Mouse (Mus musculus) cerebral cortex, adult 2 months (tissue): ENCODE data around the gene Pkhd1.

ENCODE experiments used
- WGBS: fragments of 180-500 bp; shearing (Covaris S2); methylation state at CpG from one replicate; pipeline ENCODE4 v1.1.7; 2018; 5-methylcytosine and 5-hydroxymethylcytosine counted together

Gene Pkhd1

DNA sequence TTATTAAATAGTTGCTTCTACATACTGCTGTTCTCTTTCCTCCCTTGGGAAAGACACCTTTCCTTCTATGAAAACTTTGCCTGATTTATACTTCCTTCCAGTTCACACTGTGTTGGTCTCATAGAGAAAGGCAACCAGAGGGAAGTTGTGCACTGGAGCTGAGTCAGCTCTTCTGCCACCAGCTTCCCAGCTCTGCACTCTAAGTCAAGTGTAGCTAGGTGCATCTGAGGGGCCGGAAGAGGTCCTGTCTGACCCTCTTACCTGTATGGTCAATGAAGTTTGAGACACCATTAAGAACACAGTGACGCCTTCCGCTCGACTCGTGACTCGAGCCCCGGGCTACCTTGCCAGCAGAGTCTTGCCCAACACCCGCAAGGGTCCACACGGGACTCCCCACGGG lies 131.8 kb downstream of the Pkhd1 start:
- WGBS = 96% methylated on average over 10 of the region's 10 CpGs

DNA sequence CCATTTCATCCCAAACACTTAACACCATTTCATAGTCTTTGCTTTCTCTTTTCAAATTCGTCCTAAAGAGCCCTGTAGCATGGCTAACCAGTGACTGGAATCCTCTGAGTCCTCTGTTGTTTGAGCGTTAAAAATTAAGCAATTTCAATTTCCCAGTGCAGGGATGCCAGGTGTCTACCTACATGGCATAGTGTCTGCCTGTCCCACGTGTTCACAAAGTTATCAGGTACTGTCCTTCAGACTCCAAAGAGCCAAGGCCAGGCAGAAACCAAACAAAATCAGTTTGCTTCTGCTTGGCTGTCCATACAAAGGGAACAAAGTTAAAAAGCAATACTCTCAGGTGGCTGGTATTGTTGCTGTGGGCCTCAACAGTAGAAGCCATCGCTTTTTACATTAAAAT lies 136.0 kb downstream of the Pkhd1 start:
- 82% methylated on average over 4 of the region's 4 CpGs for WGBS

DNA sequence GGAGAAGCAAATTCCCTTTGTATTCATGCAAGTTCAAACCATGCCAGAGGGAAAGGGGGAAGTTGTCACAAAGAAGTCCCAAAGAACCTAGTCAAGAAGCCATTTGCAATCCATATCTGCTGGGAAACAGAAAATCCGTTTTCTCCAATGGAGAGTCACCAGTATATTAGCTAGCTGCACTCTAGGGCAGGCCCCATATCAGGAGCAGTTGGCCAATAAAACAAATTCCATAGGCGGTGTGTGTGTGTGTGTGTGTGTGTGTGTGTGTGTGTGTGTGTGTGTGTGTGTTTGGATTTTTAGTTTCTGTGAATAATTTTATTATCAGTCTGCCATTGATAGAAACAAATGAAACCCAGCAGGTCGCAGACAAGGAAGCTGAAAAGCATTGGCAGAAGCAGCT lies 139.2 kb downstream of the Pkhd1 start:
- WGBS = 87% methylated on average over 3 of the region's 3 CpGs

DNA sequence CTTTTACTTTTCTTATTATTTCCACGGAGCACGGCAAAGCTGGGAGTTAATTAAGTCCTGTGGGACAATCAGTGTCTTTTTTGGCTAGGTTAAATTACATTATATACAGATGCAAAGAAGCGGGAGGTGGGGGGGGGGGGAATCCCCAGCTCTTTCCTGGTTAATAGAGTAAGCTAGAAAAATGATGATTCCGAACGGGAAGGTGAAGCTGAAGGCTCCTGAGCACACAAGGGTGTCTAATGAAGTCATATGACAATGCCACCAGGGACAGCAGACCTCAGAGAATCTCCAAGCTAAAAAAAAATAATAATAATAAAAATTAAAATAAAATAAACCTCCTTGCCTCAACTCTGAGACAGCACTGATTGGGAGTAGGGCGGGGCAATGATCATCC lies 139.6 kb downstream of the Pkhd1 start:
- WGBS = 24% methylated on average over 6 of the region's 6 CpGs

DNA sequence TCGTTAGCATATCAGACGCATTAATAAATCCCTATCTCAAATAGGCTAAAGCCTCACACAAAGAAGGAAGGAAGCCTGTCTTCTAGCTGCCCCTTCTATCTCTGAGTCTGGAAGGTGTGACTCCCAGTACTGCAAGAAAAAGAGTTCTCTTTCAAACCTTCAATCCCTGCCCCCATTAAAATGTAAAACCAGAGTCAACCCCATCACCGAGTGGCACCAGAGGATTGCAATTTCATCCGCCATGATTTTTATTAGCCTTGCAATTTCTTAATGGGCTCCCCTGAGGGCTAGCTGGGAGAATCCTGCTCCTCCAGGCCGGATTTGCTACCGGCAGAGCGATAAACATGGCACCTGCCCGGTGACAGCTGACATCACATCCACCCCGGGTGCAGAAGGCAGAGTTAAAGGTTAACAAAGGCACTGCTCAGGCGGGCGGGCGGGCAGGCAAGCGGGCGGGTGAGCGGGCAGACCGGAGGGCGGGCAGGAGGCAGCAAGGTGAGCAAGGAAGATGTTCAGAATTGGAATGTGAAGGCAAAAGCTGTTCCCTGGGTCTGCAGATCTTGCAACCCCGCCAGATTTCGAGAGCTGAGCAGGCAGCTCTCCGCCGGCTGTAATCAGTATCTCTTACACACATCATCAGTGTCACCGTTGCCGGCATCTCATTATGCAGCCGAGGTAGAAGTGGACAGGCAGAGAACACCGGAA lies 140.2 kb downstream of the Pkhd1 start:
- WGBS = 11% methylated on average over 25 of the region's 25 CpGs

DNA sequence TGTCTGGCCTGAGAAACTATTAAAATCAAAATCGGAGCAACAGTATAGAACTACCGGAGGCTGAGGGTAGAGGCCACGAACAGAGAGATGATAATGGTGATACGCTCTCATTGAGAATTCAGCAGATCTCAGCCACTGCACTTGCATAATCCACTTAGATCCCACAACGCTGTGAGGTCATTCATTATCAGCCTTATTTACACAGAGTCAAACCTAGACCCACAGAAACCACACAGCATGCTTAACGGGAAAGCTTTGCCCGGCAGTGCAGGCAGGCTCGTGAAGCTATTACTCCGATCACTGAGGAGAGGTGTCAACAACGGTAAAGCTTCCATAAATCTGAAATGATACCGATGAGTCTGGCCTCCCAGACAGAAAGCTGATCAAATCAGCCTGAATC lies 147.1 kb downstream of the Pkhd1 start:
- 71% methylated on average over 11 of the region's 11 CpGs for WGBS

DNA sequence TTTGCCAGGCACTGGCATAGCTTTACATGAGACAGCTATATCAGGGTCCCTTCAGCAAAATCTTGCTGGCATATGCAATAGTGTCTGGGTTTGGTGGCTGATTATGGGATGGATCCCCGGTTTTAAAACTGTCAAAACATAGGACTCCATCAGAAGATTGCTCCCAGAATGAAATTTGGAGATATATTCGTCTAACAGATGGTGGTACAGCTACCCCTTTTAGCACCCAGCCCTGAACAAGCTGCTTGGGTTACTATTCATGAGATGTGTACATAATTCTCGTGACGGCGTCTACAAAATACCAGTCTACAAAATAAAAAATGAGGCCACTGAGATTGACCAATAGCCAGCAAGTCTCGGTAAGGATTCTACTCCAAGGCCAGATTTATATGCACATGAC lies 147.5 kb downstream of the Pkhd1 start:
- 58% methylated on average over 6 of the region's 6 CpGs for WGBS

DNA sequence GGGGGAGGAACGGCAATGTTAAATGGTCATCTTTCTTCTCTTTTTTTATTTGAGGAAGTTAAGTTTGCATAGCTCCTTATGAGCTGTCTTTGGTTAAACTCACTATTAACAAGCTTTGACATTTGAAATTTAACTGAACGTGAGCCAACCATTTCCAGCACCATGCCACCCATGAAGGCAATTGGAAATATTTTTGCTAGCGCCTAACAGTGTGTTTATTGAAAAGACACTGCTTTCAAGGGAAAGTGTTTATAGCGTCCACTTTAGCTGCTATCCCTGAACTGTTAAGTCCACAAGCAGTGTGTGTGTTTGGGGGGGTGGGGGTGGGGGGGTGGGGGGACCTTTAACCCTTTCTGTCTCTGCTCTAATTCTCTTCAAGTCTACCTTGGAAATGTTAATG lies 151.4 kb downstream of the Pkhd1 start:
- WGBS = 71% methylated on average over 4 of the region's 4 CpGs

DNA sequence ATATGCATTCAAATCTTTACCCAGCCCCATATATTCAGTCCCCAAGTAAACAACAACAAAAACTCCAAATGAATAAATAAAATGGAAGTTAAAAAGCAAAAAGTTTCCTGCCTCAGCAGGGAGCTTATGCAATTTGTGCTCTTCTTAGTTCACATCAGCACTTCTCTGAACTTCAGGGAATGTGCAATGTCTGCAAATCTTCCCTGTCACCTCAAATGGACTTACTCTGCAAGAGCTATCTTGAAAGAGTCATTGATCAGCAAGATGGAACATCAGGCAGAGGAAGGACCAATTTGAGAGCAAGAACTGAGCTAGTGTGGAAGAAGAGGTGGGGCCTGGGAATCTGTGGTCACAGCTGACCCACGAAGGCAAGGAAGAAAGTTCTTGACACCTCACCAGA lies 163.2 kb downstream of the Pkhd1 start:
- 76% methylated on average over 1 of the region's 1 CpGs for WGBS

DNA sequence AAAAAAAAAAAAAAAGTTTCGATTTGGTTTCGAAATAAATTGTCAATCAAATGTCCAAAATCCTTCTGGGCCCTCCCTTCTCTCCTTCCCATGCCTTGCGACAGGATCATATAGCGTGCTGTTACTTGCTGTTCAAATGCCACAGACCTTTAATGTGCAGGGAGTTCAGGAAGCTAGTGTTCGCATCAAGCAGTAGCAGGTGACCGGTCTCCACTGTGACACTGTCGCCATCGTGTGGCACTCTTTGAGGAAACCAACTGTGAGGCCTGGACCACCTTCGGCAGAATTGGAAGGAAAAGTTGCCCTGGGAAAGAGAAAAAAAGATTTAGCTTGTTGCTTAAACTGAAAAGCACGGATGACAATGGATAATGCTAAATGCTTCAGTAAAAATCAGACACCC lies 167.8 kb downstream of the Pkhd1 start:
- WGBS = 19% methylated on average over 10 of the region's 10 CpGs

DNA sequence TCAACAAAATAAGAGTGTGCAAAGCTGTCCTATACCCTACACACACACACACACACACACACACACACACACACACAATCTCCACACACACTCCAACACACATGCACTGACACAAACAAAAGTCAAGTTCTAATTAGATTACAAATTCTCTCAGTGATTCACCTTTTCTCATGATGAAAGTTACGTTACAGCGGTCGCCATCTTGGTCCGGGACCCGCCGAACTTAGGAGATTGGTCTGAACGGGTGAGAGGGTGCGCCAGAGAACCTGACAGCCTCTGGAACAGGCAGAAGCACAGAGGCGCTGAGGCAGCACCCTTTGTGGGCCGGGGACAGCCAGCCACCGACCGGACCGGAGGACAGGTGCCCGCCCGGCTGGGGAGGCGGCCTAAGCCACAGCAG lies 185.8 kb downstream of the Pkhd1 start:
- whole genome bisulfite sequencing = 93% methylated on average over 16 of the region's 16 CpGs

DNA sequence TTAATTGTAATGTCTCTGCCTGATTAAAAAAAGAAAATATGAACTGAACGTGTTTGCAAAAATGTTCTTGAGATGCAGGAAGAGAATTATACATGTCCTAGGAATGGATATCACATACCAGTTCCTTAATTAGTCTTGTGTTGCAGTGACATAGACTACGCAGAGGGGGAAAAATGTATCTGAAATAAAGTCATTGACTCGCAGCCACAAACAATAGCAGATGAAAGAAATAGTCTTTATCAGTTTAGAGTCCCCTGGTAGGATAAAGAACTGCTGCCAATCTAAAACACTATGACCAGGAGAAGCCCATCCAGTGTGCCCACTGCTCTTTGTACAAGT lies 188.8 kb downstream of the Pkhd1 start:
- WGBS = 57% methylated on average over 3 of the region's 3 CpGs

DNA sequence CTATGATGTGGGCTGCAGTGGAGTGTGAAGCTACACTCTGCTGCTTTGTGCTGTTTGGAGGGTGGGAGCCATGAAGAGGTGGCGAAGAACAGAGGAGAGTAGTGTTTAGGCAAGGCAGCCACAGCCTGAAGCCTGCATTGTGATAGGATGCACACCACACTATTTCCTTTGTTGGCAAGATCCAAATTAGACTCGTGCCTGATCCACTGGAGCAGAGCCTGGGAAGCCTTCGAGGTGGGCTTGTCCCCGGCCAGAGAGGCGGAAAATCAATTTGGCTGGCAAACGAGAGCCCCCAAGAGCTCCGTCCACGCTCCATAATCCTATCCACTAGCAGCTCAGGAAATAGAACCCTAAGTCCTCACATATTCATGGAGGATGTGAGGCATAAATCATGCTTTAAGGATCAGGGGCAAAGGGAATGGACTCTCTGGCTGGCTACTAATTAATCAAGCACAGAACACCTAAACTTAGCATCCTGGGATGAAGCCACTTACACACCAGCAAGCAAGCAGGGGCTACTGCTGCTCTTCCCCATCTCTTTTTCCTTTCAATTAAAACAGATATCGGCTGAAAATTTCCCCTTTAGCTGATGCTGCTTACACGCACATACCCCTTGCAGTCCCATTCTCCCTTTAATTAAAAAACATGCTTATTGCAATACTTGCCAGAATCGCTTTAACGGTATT lies 189.4 kb downstream of the Pkhd1 start:
- WGBS = 32% methylated on average over 12 of the region's 12 CpGs

DNA sequence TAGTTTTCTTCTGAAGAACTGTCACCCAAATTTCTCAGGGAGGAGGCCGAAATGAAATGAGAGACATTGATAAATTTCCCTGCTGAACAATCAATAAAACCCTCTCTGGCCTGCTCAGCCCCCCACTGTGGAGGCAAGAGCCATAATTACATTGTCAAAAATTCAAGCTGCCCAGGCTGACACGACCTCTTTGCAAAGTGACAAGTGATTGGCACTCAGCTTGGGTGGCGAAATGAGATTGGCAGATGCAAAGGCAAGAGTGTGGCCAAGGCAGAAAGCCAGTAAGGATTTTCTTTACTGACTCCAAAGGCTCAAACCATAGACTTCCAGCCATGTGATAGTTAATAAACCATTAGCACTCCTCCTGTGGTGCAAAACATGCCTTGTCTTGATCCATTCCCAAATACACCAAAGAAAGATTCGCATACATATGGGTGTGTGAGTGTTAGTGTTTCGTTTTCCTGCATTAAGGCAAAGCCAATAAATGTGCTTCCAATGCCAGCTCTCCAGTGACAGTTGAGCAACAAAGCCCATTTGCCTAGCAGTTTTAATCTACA lies 208.4 kb downstream of the Pkhd1 start:
- 62% methylated on average over 5 of the region's 5 CpGs for WGBS

DNA sequence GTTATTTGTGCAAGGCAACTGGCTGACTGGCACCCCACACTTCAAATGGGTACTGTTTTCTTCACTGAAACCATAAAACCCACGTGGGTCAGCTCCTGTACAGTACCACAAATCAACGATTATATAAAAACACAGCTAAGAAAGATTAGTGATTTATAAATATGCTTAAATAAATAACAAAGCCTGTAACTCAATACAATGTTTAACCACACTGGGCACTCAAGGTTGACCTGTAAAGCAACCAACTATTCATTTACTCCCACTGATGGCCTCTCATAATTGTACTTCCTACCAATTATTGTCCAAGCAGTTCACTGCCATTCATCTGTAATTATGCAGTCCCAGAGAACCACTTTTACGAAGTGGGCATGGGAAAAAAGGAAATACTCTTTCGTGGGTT lies 219.5 kb downstream of the Pkhd1 start:
- 63% methylated on average over 4 of the region's 4 CpGs for WGBS

DNA sequence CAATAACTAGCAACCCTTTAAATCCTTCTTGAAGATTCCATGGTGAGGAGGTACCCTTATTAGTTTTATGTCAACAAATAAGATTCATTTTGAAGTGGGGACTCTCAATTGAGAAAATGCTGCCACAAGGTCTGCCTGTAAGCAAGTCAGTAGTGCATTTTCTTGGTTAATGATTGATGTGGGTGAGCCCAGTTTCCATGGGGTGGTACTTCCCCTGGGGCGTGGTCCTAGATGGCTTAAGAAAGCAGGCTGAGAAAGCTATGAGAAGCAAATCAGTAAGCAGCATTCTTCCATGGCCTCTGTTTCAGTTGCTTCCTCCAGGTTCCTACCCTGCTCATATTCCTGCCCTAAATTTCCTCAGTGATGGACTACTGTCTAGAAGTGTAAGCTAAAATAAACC lies 253.4 kb downstream of the Pkhd1 start:
- WGBS = 74% methylated on average over 1 of the region's 1 CpGs

DNA sequence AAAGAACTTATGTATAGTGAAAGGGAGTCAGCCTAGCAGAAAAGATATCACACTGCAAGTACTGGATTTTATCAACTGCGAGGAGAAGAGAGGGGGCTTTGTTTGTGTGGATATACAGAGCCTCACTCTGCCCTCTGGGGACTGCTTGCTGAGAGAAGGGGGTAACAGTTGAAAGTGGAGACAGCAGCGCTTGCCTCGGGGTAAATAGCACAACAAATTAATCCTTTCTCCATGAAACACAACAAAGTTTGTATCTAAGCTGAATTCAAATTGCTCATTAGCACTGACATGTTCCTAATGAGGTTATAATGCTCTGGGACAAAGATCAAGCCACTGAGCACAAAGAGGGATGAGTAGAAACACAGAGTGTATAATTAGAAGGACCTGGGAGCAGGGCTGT lies 273.2 kb downstream of the Pkhd1 start:
- WGBS = 56% methylated on average over 3 of the region's 3 CpGs

DNA sequence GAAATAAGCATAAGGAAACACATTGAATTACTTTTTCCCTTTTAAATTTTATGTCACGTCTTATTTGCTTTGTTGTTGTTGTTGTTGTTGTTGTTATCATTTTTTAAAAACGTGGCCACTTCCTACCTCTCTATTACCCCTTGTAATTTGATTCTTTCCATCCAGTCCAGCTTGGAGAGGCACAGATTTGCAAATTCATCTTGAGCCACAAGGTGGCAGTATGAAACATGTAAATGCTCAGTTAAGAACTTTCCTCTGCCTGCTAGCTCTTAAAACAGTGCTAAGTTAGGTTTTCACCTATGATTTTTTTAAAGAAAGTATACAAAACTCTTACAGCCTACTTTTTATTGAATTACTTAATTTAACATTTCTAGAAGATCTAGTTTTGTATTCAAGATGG lies 306.4 kb downstream of the Pkhd1 start:
- 7% methylated on average over 2 of the region's 2 CpGs for WGBS

DNA sequence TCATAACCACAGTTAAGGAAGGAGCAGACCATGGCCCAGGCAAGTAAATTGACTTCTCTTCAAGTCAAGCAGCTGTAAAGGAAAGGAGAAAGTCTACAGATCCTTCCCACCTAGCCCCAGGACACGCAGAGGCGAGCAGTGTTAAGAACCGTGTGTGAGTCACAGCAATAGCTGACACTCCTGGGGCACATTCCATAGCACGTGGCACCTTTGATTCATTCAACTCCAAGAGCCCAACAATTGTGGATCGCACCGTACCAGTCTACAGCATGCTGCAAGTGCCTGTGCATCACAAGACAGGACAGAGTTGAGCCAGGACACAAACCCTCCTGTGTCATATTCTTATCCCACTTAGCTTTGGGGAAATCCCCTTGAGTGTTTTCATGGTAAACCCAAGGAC lies 306.9 kb downstream of the Pkhd1 start:
- 68% methylated on average over 6 of the region's 6 CpGs for WGBS

DNA sequence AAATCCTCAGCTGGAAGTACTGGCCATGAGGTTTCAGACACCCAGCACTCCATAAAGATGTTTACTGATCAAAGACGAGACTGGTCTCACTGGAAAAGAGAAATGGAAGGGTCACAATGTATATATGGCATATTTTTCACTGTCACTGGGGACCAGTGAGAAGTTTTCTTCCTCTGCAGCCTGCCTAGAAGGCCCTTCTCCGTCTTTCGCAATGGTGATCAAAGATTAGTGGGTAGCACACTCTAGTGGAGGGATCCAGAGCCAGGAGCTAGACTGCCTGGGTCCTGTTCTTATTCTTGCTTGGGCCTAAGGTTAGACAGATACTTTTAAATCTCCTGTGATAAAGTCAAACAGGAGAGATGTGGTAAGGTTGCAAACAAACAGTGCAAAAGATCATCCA lies 311.7 kb downstream of the Pkhd1 start:
- 89% methylated on average over 3 of the region's 3 CpGs for WGBS

DNA sequence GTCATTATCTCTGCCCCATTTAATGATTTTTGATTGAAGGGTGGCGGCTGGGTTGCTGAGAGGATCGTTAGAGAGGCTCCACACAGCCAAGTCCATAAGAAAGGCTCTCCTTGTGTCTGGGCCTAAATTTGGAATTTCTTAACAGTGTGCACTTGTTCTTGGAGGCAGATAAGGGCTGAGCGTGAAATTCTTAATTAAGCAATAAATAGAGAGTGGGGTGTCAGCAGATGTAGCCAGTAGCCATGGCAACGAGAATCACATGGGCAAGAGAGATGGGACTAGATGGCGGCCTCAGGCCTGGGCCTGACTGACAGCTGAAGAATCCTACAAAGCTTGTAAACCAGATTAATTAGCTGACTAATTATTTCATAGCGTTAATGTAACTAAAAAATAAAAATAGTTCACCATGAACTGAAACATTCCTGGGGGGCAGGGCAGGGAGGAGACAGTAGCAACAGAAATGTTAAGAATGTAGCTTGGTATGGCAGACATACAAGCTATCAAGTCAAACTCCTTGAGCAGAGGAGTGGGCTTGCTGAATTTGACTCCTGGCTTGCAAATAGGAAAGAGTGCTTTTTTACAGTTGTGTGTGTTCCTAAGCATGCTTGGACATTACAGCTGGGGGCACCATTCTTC lies 314.8 kb downstream of the Pkhd1 start:
- 33% methylated on average over 6 of the region's 6 CpGs for WGBS

DNA sequence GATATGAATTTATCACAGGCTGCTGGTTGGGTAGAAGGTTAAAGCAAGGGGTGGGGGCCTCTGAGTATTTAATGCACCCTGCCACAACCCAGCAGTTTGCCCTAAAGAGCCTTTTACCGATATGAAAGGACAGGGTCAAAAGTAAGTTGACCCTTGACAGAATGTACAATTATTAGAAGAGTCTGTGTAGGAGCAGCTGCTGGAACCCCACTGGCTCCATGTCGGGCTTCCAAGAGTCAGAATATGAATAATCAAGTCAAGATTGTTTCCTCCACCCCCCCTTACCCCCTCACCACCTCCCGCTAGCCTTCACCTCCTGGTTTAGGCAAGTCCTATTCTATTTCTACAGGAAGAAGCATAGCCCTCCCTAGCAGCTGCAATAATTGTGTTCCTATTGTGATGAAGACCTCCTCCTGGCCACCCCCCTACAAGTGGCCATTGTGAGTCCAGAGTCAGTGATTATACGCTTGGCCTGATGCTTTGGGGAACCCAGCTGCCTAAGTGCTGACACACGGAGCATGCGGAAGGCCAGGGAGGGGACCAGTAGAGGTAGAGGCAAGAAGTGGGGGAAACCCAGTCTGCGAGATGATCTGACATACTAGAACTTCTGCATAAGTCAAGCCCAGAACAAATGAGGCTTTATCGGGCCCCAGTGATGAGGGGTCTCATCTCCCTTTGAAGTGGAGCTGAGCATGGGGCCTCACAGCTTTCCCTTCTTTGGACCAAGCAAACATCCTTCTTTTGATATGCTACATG lies 315.5 kb downstream of the Pkhd1 start:
- 56% methylated on average over 8 of the region's 8 CpGs for WGBS
